Mouse (Mus musculus): Measurements from ENCODE around the gene Mdk. TPM values are rescaled to one million over a fixed set of nuclear protein-coding genes. Genes with fewer than 3 reads are reported as not detected.

The Mdk gene
- total RNA-seq, 2 experiments from 2014 or later, result 0.77 TPM; not detected in 1

- no peak for ATAC-seq (replicated peaks; ENCODE audit: low FRiP score, poor library complexity, severe bottlenecking)
Measured at GRCm38 (mm10) chr2:91936154-91936553, 4.1 kb upstream of the Mdk start.

GRCm38 (mm10) chr2:91934826-91935525 is 2.9 kb upstream of the Mdk start:
- no peak for ATAC-seq (replicated peaks; ENCODE audit: low FRiP score, poor library complexity, severe bottlenecking)

GRCm38 (mm10) chr2:91934016-91934415 is 1.9 kb upstream of the Mdk start:
- ATAC-seq (replicated peaks; ENCODE audit: low FRiP score, poor library complexity, severe bottlenecking), result no peak

GRCm38 (mm10) chr2:91933471-91933870 is 1.4 kb upstream of the Mdk start:
- no peak for ATAC-seq (replicated peaks; ENCODE audit: low FRiP score, poor library complexity, severe bottlenecking)

- ATAC-seq (replicated peaks; ENCODE audit: low FRiP score, poor library complexity, severe bottlenecking), result no peak
Measured at GRCm38 (mm10) chr2:91932737-91933350, 747 bp upstream of the Mdk start.

- ATAC-seq (replicated peaks; ENCODE audit: low FRiP score, poor library complexity, severe bottlenecking), result no peak
Measured at GRCm38 (mm10) chr2:91931328-91932159, 553 bp downstream of the Mdk start.

GRCm38 (mm10) chr2:91930761-91931291 is 1.3 kb downstream of the Mdk start:
- no peak for ATAC-seq (replicated peaks; ENCODE audit: low FRiP score, poor library complexity, severe bottlenecking)

- no peak for ATAC-seq (replicated peaks; ENCODE audit: low FRiP score, poor library complexity, severe bottlenecking)
Measured at GRCm38 (mm10) chr2:91929936-91930335, 2.2 kb downstream of the Mdk start.

- ATAC-seq (replicated peaks; ENCODE audit: low FRiP score, poor library complexity, severe bottlenecking), result no peak
Measured at GRCm38 (mm10) chr2:91929455-91929854, 2.6 kb downstream of the Mdk start.

- no peak for ATAC-seq (replicated peaks; ENCODE audit: low FRiP score, poor library complexity, severe bottlenecking)
Measured at GRCm38 (mm10) chr2:91928534-91929350, 3.4 kb downstream of the Mdk start.

- peak; percentile 42 for ATAC-seq (replicated peaks; ENCODE audit: low FRiP score, poor library complexity, severe bottlenecking)
Measured at GRCm38 (mm10) chr2:91927826-91928533, 4.1 kb downstream of the Mdk start.

GRCm38 (mm10) chr2:91926949-91927348 is 5.1 kb downstream of the Mdk start, which contains the start of gene Chrm4:
Gene Chrm4 (plus strand): TSS chr2:91927249.
- ATAC-seq (replicated peaks; ENCODE audit: low FRiP score, poor library complexity, severe bottlenecking), result no peak

GRCm38 (mm10) chr2:91925442-91925841 is 6.7 kb downstream of the Mdk start:
- ATAC-seq (replicated peaks; ENCODE audit: low FRiP score, poor library complexity, severe bottlenecking), result no peak

- no peak for ATAC-seq (replicated peaks; ENCODE audit: low FRiP score, poor library complexity, severe bottlenecking)
Measured at GRCm38 (mm10) chr2:91924726-91925125, 7.4 kb downstream of the Mdk start.

- no peak for ATAC-seq (replicated peaks; ENCODE audit: low FRiP score, poor library complexity, severe bottlenecking)
Measured at GRCm38 (mm10) chr2:91923415-91924337, 8.4 kb downstream of the Mdk start.

- no peak for ATAC-seq (replicated peaks; ENCODE audit: low FRiP score, poor library complexity, severe bottlenecking)
Measured at GRCm38 (mm10) chr2:91922586-91923414, 9.3 kb downstream of the Mdk start.
